Mouse (Mus musculus) hematopoietic stem cell, adult 5-6 weeks (primary cell): Measurements from ENCODE around the gene Acot5. TPM values are rescaled to one million over a fixed set of nuclear protein-coding genes. Genes with fewer than 3 reads are reported as not detected.

Experiments used
- ATAC-seq, 2 experiments: fragments of 125-278 bp in 1 of 2; replicated peaks in 1 of 2; 2 replicates each; pipeline ENCODE4 v1.8.0; 2016 to 2017; ENCODE audit warnings: inconsistent platforms in 2 of 2, mild to moderate bottlenecking in 2 of 2, moderate number of reproducible peaks in 2 of 2, low read depth in 1 of 2, moderate TSS enrichment in 1 of 2; ENCODE audit not compliant: low FRiP score in 2 of 2, poor library complexity in 2 of 2, severe bottlenecking in 2 of 2, insufficient read depth in 1 of 2, low TSS enrichment in 1 of 2
- total RNA-seq: library from RNA; stranded (forward); fragments of 172-1452, 232-1000 nt; gene quantifications from 2 replicates; pipeline ENCODE4 v1.2.3, GENCODE M21; 2017

Gene Acot5
- total RNA-seq, 1 experiment from 2014 or later = not detected

GRCm38 (mm10) chr12:84100604-84101492 lies 31.7 kb downstream of the Acot5 start, which contains the start of gene Acot6:
Gene Acot6, plus strand, starts transcription at chr12:84100654.
- peak; percentile 37 to 60 for ATAC-seq

- ATAC-seq = no peak
Observed at GRCm38 (mm10) chr12:84101493-84101845, 32.3 kb downstream of the Acot5 start.

- no peak for ATAC-seq
Observed at GRCm38 (mm10) chr12:84107012-84107411, 37.9 kb downstream of the Acot5 start.

GRCm38 (mm10) chr12:84107692-84108091 lies 38.6 kb downstream of the Acot5 start:
- no peak for ATAC-seq

- no peak for ATAC-seq
Observed at GRCm38 (mm10) chr12:84109924-84110323, 40.8 kb downstream of the Acot5 start.

- no peak for ATAC-seq
Observed at GRCm38 (mm10) chr12:84110814-84111213, 41.7 kb downstream of the Acot5 start.

- no peak for ATAC-seq
Observed at GRCm38 (mm10) chr12:84113676-84114075, 44.6 kb downstream of the Acot5 start.

GRCm38 (mm10) chr12:84114153-84114994 lies 45.2 kb downstream of the Acot5 start, which contains the start of gene Dnal1:
Gene Dnal1, plus strand, starts transcription at chr12:84114366.
- ATAC-seq = peak; percentile 83 to 97

- no peak for ATAC-seq
Observed at GRCm38 (mm10) chr12:84119584-84119983, 50.5 kb downstream of the Acot5 start.

Other genes starting within 250 kb of the Acot5 start
- 27.5 and 29.7 TPM in 2 replicates for gene Numb, start 147.4 kb upstream of the Acot5 start, total RNA-seq
- 12.8 and 14.8 TPM in 2 replicates for gene Riox1, start 118.7 kb upstream of the Acot5 start, total RNA-seq
- not detected in 2 replicates for gene Heatr4, start 84.5 kb upstream of the Acot5 start, total RNA-seq
- gene Acot2, start 81.5 kb upstream of the Acot5 start, total RNA-seq = 23.0 and 25.0 TPM in 2 replicates
- gene Acot1, start 59.8 kb upstream of the Acot5 start, total RNA-seq = 39.0 and 44.3 TPM in 2 replicates
- gene Acot4, start 30.9 kb upstream of the Acot5 start, total RNA-seq = 0.30 and 0.69 TPM in 2 replicates
- gene Gm49366, start 30.4 kb upstream of the Acot5 start, total RNA-seq = not detected in 2 replicates
- gene Acot3, start 17.2 kb upstream of the Acot5 start, total RNA-seq = not detected in 2 replicates
- 2.8 and 3.4 TPM in 2 replicates for gene Acot6, start 31.3 kb downstream of the Acot5 start, total RNA-seq
- 2.9 and 3.7 TPM in 2 replicates for gene Dnal1, start 45.0 kb downstream of the Acot5 start, total RNA-seq
- gene Pnma1, start 79.2 kb downstream of the Acot5 start, total RNA-seq = 0.94 and 2.0 TPM in 2 replicates
- 19.9 and 22.3 TPM in 2 replicates for gene Elmsan1, start 149.6 kb downstream of the Acot5 start, total RNA-seq
- gene Ptgr2, start 215.9 kb downstream of the Acot5 start, total RNA-seq = 70.7 and 79.0 TPM in 2 replicates
- 37.7 and 65.5 TPM in 2 replicates for gene Zfp410, start 247.5 kb downstream of the Acot5 start, total RNA-seq